Mouse (Mus musculus) small intestine, adult 2 months (tissue): ENCODE measurements around the gene Csf3.

Source experiments
- CTCF ChIP-seq: fragments of 200-500 bp; IDR thresholded peaks from 2 replicates; pipeline ENCODE4 v1.5.1; 2012; ENCODE audit warnings: low read depth, mild to moderate bottlenecking, control low read depth, inconsistent platforms, low read length, moderate library complexity, mixed read lengths; ENCODE audit not compliant: insufficient replicate concordance, insufficient read length; ENCODE audit errors: extremely low read depth
- POLR2A ChIP-seq: fragments of 200-500 bp; IDR thresholded peaks from 2 replicates; pipeline ENCODE4 v1.6.1; 2012; ENCODE audit warnings: low read depth, mild to moderate bottlenecking, control low read depth, inconsistent platforms, low read length, moderate library complexity

DNA sequence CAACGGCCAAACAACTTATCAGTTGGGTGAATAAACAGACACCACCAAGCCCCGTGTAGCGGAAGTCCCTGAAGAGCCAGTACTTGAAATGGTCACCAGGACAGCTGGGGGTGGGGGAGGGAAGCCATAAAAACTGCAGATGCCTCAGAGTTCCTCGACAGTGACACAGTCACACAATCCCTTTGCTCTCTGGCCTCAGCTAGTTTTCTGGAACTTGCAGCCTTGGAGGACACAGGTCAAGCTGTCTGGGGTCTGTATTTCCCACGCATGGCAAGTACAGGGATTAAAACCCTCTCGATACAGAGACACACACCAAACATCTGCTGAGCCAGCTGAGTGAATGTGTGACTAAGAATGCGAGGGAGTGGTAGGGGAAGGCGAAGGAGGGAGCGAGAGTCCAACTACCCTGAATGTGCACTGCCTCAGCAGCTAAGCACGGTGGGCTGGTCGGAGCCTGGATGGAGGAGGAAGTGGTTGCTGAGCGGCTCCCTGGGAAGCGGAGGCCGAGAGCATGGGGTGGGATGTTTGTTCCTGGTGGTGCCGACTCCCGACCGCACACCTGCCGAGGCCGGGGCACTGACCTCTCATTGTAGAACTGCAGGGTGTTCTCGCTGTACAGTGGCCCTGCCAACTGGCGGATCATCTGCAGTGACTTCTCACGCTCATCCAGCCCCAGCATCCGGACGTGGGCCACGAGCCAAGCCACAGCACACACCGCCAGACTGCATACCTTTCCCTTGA lies 8.1 kb downstream of the Csf3 start:
- peak; percentile 21; the same call in 1 of the 2 replicates for TF ChIP-seq CTCF
- no peak for TF ChIP-seq POLR2A
